Mouse (Mus musculus) ES-E14 (cell line): ENCODE measurements at regions not wholly inside any gene's neighbourhood (a gene's known extent, or its start where the extent isn't known, plus 50 kb on each side); places are given as distances from the start of the nearest gene placed in this dataset.

Experiments used
- CHD2 ChIP-seq: IDR thresholded peaks from 2 replicates; pipeline ENCODE4 v1.6.1; 2014; ENCODE audit warnings: mild to moderate bottlenecking, low read depth, low read length, inconsistent platforms
- MAFK ChIP-seq: IDR thresholded peaks from 2 replicates; pipeline ENCODE4 v1.6.1; 2014; ENCODE audit warnings: mild to moderate bottlenecking, low read depth, low read length, inconsistent platforms; ENCODE audit not compliant: insufficient read depth
- ZNF384 ChIP-seq: IDR thresholded peaks from 2 replicates; pipeline ENCODE4 v1.6.1; 2012; ENCODE audit warnings: low read depth, low read length, inconsistent platforms

GRCm38 (mm10) chr10:96940887-96941518 is 324.2 kb downstream of the Btg1 start:
- TF ChIP-seq MAFK (no peak), ZNF384 (no peak), CHD2 (no peak)
